Mouse (Mus musculus) ES-E14 (cell line): Measurements from ENCODE around the gene Cenpu. TPM values are rescaled to one million over a fixed set of nuclear protein-coding genes. Genes with fewer than 3 reads are reported as not detected.

Source experiments
- DNase-seq: peaks from one replicate; pipeline ENCODE4 v3.0.0-alpha.2; 2013; ENCODE audit warnings: low read depth, low spot score
- H3K27ac ChIP-seq: 2 replicates; pipeline ENCODE4 v1.5.1; 2012; ENCODE audit warnings: low read depth, mild to moderate bottlenecking, low read length, moderate library complexity, mixed read lengths; ENCODE audit not compliant: poor library complexity, insufficient read depth, severe bottlenecking
- H3K36me3 ChIP-seq: 2 replicates; pipeline ENCODE4 v1.6.1; 2012; ENCODE audit warnings: mild to moderate bottlenecking, low read length, moderate library complexity, mixed read lengths; ENCODE audit not compliant: control insufficient read depth, poor library complexity, insufficient read depth, severe bottlenecking
- H3K4me1 ChIP-seq, 2 experiments: fragments of 150-350 bp in 1 of 2; sonication (generic) in 1 of 2; 2 replicates each; pipeline ENCODE4 v1.6.1; 2012; ENCODE audit warnings: low read length in 2 of 2, mild to moderate bottlenecking in 1 of 2, mixed read lengths in 1 of 2; ENCODE audit not compliant: control insufficient read depth in 2 of 2, insufficient read depth in 2 of 2, poor library complexity in 1 of 2
- H3K4me3 ChIP-seq, 2 experiments: fragments of 150-350 bp in 1 of 2; sonication (generic) in 1 of 2; 2 replicates each; pipeline ENCODE4 v1.5.1; 2012; ENCODE audit warnings: low read length in 2 of 2, low read depth in 1 of 2, mild to moderate bottlenecking in 1 of 2, mixed read lengths in 1 of 2; ENCODE audit not compliant: insufficient read depth in 1 of 2, poor library complexity in 1 of 2, severe bottlenecking in 1 of 2
- H3K9ac ChIP-seq: 2 replicates; pipeline ENCODE4 v1.6.1; 2012; ENCODE audit warnings: low read depth, mild to moderate bottlenecking, low read length, mixed read lengths; ENCODE audit not compliant: poor library complexity, insufficient read depth, severe bottlenecking
- H3K9me3 ChIP-seq: fragments of 150-350 bp; sonication (generic); 2 replicates; pipeline ENCODE4 v1.6.1; 2012; ENCODE audit warnings: low read depth, mild to moderate bottlenecking, low read length; ENCODE audit not compliant: control insufficient read depth, insufficient read depth
- CHD2 ChIP-seq: IDR thresholded peaks from 2 replicates; pipeline ENCODE4 v1.6.1; 2014; ENCODE audit warnings: mild to moderate bottlenecking, low read depth, low read length, inconsistent platforms
- HCFC1 ChIP-seq: IDR thresholded peaks from 2 replicates; pipeline ENCODE4 v1.6.1; 2012; ENCODE audit warnings: low read length, inconsistent platforms, borderline replicate concordance; ENCODE audit not compliant: insufficient read depth
- MAFK ChIP-seq: IDR thresholded peaks from 2 replicates; pipeline ENCODE4 v1.6.1; 2014; ENCODE audit warnings: mild to moderate bottlenecking, low read depth, low read length, inconsistent platforms; ENCODE audit not compliant: insufficient read depth
- ZC3H11A ChIP-seq: IDR thresholded peaks from 2 replicates; pipeline ENCODE4 v1.6.1; 2012; ENCODE audit warnings: low read depth, mild to moderate bottlenecking, inconsistent platforms, low read length, borderline replicate concordance
- ZNF384 ChIP-seq: IDR thresholded peaks from 2 replicates; pipeline ENCODE4 v1.6.1; 2012; ENCODE audit warnings: low read depth, low read length, inconsistent platforms
- in situ Hi-C, 2 experiments: fragments of 600-800 bp; cut with MboI; formaldehyde crosslinking; loops; one replicate each; pipeline ENCODE4 v1.15.1; 2025; ENCODE audit warnings: low sequenced_read_pairs in 2 of 2, inconsistent platforms in 1 of 2; ENCODE audit not compliant: unreplicated experiment in 2 of 2
- total RNA-seq: library from RNA; depleted of rRNA; stranded (reverse); fragments of 300-350 nt; gene quantifications from 2 replicates; pipeline ENCODE4 v1.2.3, GENCODE M21; 2012

Gene Cenpu
- total RNA-seq, 1 experiment = 19.1 TPM

GRCm38 (mm10) chr8:46530541-46530940 lies 21.3 kb upstream of the Cenpu start:
- H3K4me3 ChIP-seq = no peak overlapping the region
- H3K36me3 ChIP-seq = peaks cover 2% of the 10 kb centered on the region; the same call in 1 of the 2 replicates
- H3K9ac ChIP-seq = no peak overlapping the region
- H3K27ac ChIP-seq = no peak overlapping the region
- H3K4me1 ChIP-seq = no peaks in the 10 kb centered on the region
- DNase-seq = no peak
- no peaks in the 10 kb centered on the region for H3K9me3 ChIP-seq
- in situ Hi-C loops = no loop called here
- no peak for TF ChIP-seq ZNF384
- no peak for TF ChIP-seq HCFC1
- TF ChIP-seq MAFK = no peak
- no peak for TF ChIP-seq ZC3H11A
- TF ChIP-seq CHD2 = no peak

DNA sequence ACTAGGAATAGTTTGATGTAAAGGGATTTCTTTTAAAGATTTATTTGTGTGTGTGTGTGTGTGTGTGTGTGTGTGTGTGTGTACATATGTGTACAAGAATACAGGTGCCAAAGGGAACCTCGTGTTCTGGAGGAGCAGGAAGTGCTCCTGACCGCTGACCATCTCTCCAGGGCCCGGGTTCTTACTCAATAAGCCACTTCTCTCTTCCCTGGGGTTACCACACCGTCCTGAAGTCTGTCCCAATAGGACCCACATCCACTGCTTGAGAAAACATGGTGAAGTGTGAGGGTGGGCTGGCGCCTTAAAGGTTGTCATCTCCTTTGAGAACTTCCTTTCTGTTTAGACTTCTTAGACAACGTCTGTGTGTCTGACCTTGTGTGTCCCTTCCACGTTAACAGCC lies 17.9 kb upstream of the Cenpu start:
- Histone ChIP-seq H3K36me3 (peaks cover 2% of the 10 kb centered on the region; the same call in 1 of the 2 replicates), H3K4me1 (no peaks in the 10 kb centered on the region), H3K4me3 (no peak overlapping the region), H3K9ac (no peak overlapping the region), H3K9me3 (no peaks in the 10 kb centered on the region), H3K27ac (no peak overlapping the region)
- TF ChIP-seq ZC3H11A = no peak
- TF ChIP-seq ZNF384 = no peak
- no peak for TF ChIP-seq CHD2
- TF ChIP-seq HCFC1 = no peak
- DNase-seq = no peak
- in situ Hi-C loops = no loop called here

DNA sequence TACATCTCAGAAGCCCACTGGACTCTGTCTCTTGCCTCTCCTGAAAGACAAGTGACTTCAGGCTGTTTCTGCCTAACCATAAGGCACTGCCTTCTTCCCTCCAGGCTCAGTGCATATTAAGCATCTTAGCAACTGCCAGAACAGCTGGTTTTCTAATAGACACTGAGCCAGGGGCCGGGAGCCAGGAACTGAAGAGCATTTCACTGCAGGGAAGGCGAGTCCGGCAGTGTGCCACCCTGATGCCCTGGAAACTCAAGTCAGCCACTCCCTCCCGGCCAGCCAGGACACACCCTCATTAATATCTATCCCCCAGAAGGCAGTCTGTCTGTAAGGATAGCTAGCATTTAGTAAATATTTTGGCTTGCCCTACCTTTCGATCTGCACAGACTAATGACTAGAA lies 12.1 kb upstream of the Cenpu start:
- no peak for DNase-seq
- no peak overlapping the region for H3K27ac ChIP-seq

GRCm38 (mm10) chr8:46543191-46543590 lies 8.6 kb upstream of the Cenpu start:
- DNase-seq = no peak
- in situ Hi-C loops = no loop called here
- Histone ChIP-seq H3K36me3 (no peaks in the 10 kb centered on the region), H3K4me1 (peaks cover 0 to 8% of the 10 kb centered on the region in 2 experiments; a peak in 1 of 4 replicates), H3K9ac (no peak overlapping the region), H3K27ac (no peak overlapping the region), H3K9me3 (no peaks in the 10 kb centered on the region), H3K4me3 (no peak overlapping the region)
- TF ChIP-seq MAFK (no peak), CHD2 (no peak), ZNF384 (no peak), ZC3H11A (no peak), HCFC1 (no peak)

More for the DNA sequence above, 12.1 kb upstream of the Cenpu start:
- Histone ChIP-seq H3K9ac (no peak overlapping the region), H3K4me3 (no peak overlapping the region), H3K9me3 (no peaks in the 10 kb centered on the region), H3K36me3 (no peaks in the 10 kb centered on the region), H3K4me1 (peaks cover 0 to 3% of the 10 kb centered on the region in 2 experiments; a peak in 1 of 4 replicates)
- TF ChIP-seq HCFC1 (no peak), ZC3H11A (no peak), ZNF384 (no peak), MAFK (no peak), CHD2 (no peak)
- in situ Hi-C loops = no loop called here

DNA sequence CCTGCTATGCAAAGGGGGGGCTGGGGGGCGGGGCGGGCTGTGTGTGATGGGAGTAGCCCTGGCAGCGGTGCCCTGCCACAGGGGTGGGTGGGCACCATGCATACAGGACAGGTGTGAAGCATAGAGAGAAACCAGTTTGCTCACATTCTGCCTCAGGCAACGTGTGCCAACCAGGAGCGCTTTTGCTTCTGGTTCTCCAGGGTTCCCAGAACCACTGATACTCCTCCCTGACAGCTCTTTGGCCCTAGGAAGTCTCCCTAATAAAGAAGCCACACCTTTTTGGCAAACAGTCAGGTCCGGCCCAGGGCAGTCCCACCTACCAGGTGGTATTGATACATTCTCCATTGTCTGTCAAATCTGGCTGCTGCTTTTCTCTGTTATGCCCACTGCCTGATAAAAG lies 8.2 kb upstream of the Cenpu start:
- Histone ChIP-seq H3K27ac (no peak overlapping the region), H3K4me3 (no peak overlapping the region), H3K4me1 (peaks cover 0 to 8% of the 10 kb centered on the region in 2 experiments; a peak in 1 of 4 replicates), H3K9me3 (no peaks in the 10 kb centered on the region), H3K36me3 (no peaks in the 10 kb centered on the region), H3K9ac (no peak overlapping the region)
- in situ Hi-C loops = no loop called here
- TF ChIP-seq CHD2 (no peak), HCFC1 (no peak), ZNF384 (no peak), ZC3H11A (no peak), MAFK (no peak)
- no peak for DNase-seq
